Mouse (Mus musculus): ENCODE results near the gene Glb1l.

DNA sequence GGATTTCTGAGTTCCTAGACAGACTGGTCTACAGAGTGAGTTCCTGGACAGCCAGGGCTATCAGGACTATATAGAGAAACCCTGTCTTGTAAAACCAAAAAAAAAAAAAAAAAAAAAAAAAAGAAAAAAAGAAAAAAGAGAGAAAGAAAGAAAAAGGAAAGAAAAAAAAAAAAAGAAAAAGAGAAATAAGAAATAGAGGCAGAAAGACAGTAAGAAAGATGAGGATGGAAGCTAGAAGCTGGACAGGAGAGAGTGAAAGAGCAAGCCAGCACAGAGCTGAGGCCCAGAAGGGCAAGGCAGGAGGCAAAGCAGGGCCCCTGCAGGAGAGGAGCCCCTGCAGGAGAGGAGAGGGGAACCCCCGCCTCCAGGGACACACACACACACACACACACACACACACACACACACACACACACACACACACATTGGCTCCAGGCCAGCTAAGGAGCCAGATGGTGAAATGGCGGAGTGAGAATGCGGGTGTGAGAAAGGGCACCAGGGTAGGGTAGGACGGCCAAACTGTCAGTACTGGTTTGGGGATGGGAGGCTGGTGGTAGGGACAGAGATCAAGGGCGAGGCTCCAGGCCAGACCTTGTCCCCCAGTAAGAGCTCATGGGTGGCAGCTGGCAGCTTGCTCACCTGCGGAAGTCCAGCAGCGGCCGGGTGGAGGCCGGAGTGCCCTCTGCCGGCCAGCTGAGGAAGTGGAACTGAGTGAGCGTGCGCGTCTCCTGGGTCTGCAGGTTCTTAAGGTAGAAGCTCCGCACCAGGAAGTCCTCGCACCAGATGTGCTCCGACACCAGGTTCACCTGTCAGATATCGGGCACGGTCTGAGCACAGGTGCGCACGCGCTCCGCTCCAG lies 40.7 kb upstream of the Glb1l start:
- TF ChIP-seq CTCF (IDR thresholded peaks at IDR 0.05; ENCODE audit: insufficient read depth, low read depth, low read length) = peak; percentile 87
- no peak for TF ChIP-seq POLR2A (IDR thresholded peaks at IDR 0.05; ENCODE audit: insufficient read depth, low read depth, low read length)
